Mouse (Mus musculus) liver, embryonic 14.5 days (tissue): Measurements from ENCODE around the gene Il12rb1.

Source experiments
- CTCF ChIP-seq: IDR thresholded peaks from 2 replicates; pipeline ENCODE4 v1.5.1; 2016; ENCODE audit warnings: antibody characterized with exemption, low read depth, control low read depth
- EP300 ChIP-seq: IDR thresholded peaks from 2 replicates; pipeline ENCODE4 v1.6.1; 2016; ENCODE audit warnings: antibody characterized with exemption, low read depth

GRCm38 (mm10) chr8:70804481-70805206 is 3.6 kb upstream of the Il12rb1 start, which contains the start of gene Mast3:
- TF ChIP-seq CTCF (no peak), EP300 (no peak)
